Mouse (Mus musculus): Measurements from ENCODE around the gene Aqp3.

GRCm38 (mm10) chr4:41047524-41048271 lies 50.3 kb downstream of the Aqp3 start, which contains the start of gene Aqp7:
- no peak for TF ChIP-seq POLR2A (IDR thresholded peaks at IDR 0.05; ENCODE audit: extremely low read depth, insufficient read depth, low read length)
- TF ChIP-seq CTCF (IDR thresholded peaks at IDR 0.05; ENCODE audit: low read depth, low read length) = no peak

All from liver, adult 2 months (tissue).